Mouse (Mus musculus) heart, embryonic 14.5 days (tissue): ENCODE data around the gene Tnpo1. TPM values are rescaled to one million over a fixed set of nuclear protein-coding genes. Genes with fewer than 3 reads are reported as not detected.

Source experiments
- ATAC-seq: fragments of 200-750 bp; cut with Nextera tagmentation; 2 replicates; pipeline ENCODE4 v1.8.0; 2017; ENCODE audit warnings: low read depth, moderate TSS enrichment; ENCODE audit not compliant: insufficient number of reproducible peaks, insufficient read depth, low FRiP score
- H3K27ac ChIP-seq, 2 experiments: fragments of 200-500 bp in 1 of 2; fragments of 300-500 bp in 1 of 2; sonication (generic) in 1 of 2; replicated peaks in 1 of 2; 2 replicates each; pipeline ENCODE4 v1.5.1; 2012 to 2014; ENCODE audit warnings: low read depth in 2 of 2, low read length in 2 of 2, control low read depth in 1 of 2, mild to moderate bottlenecking in 1 of 2, mixed read lengths in 1 of 2; ENCODE audit not compliant: control insufficient read depth in 1 of 2, insufficient read depth in 1 of 2
- H3K27me3 ChIP-seq: fragments of 300-500 bp; sonication (generic); 2 replicates; pipeline ENCODE4 v1.6.1; 2014; ENCODE audit warnings: mild to moderate bottlenecking, low read length, control low read depth; ENCODE audit not compliant: control insufficient read depth, insufficient read depth
- H3K36me3 ChIP-seq: fragments of 300-500 bp; sonication (generic); 2 replicates; pipeline ENCODE4 v1.6.1; 2014; ENCODE audit warnings: mild to moderate bottlenecking, control low read depth, low read length, mixed read lengths; ENCODE audit not compliant: control insufficient read depth, insufficient read depth
- H3K4me1 ChIP-seq, 2 experiments: fragments of 200-500 bp in 1 of 2; fragments of 300-500 bp in 1 of 2; sonication (generic) in 1 of 2; 2 replicates each; pipeline ENCODE4 v1.6.1; 2012 to 2014; ENCODE audit warnings: low read length in 2 of 2, control low read depth in 1 of 2, mixed read lengths in 1 of 2; ENCODE audit not compliant: control insufficient read depth in 2 of 2, insufficient read depth in 2 of 2
- H3K4me2 ChIP-seq: fragments of 300-500 bp; sonication (generic); 2 replicates; pipeline ENCODE4 v1.6.1; 2014; ENCODE audit warnings: mild to moderate bottlenecking, low read length
- H3K4me3 ChIP-seq, 2 experiments: fragments of 200-500 bp in 1 of 2; fragments of 300-500 bp in 1 of 2; sonication (generic) in 1 of 2; 2 replicates each; pipeline ENCODE4 v1.5.1; 2012 to 2014; ENCODE audit warnings: low read length in 2 of 2, mild to moderate bottlenecking in 2 of 2, control low read depth in 1 of 2, low read depth in 1 of 2, moderate library complexity in 1 of 2; ENCODE audit not compliant: control insufficient read depth in 1 of 2, insufficient read depth in 1 of 2
- H3K9ac ChIP-seq: fragments of 300-500 bp; sonication (generic); 2 replicates; pipeline ENCODE4 v1.6.1; 2014; ENCODE audit warnings: mild to moderate bottlenecking, low read length
- H3K9me3 ChIP-seq: fragments of 300-500 bp; sonication (generic); 2 replicates; pipeline ENCODE4 v1.6.1; 2016; ENCODE audit warnings: low read length, control low read depth; ENCODE audit not compliant: control insufficient read depth
- WGBS: fragments of 180-500 bp; shearing (Covaris S2); extraction: QIAGEN DNeasy Blood & Tissue Kit; methylation state at CpG from one replicate; pipeline ENCODE4 v1.1.7; 2014; 5-methylcytosine and 5-hydroxymethylcytosine counted together
- polyA plus RNA-seq: library from polyadenylated mRNA; unstranded; fragments of >200 nt; fragmentation: Nextera tagmentation; extraction: Ambion mirVana; gene quantifications from 2 replicates; pipeline ENCODE4 v1.2.1, GENCODE M21; 2014

Gene Tnpo1
- polyA plus RNA-seq, 1 experiment from 2014 or later = 39.6 TPM

DNA sequence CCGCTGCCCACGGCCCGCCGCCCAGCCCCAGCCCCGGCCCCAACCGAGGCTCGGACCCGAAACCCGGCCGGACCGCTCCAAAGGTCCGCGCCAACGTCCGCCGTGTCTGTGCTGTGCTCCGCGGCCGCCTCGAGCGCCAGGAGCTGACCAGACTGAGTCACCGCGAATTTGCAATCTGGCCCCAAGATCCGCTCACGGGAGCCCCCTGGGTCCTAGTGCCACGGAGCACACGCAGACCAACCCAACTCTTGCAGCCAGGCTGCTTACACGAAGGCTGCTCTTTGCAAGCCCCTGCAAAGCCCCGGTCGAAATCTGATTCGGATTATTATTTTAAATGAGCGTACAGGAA, 35.3 kb downstream of the Tnpo1 start:
- Histone ChIP-seq H3K27ac (peak overlapping the region; percentile 78 to 97), H3K4me1 (peaks cover 4 to 34% of the 10 kb centered on the region in 2 experiments), H3K36me3 (peaks cover 30% of the 10 kb centered on the region), H3K4me3 (peak overlapping the region; percentile 74 to 83), H3K4me2 (peak overlapping the region; percentile 85), H3K9ac (peak overlapping the region; percentile 94), H3K9me3 (no peaks in the 10 kb centered on the region), H3K27me3 (no peaks in the 10 kb centered on the region)
- WGBS = under 1% methylated on average over 32 of the region's 32 CpGs
- ATAC-seq = peak; percentile 91

DNA sequence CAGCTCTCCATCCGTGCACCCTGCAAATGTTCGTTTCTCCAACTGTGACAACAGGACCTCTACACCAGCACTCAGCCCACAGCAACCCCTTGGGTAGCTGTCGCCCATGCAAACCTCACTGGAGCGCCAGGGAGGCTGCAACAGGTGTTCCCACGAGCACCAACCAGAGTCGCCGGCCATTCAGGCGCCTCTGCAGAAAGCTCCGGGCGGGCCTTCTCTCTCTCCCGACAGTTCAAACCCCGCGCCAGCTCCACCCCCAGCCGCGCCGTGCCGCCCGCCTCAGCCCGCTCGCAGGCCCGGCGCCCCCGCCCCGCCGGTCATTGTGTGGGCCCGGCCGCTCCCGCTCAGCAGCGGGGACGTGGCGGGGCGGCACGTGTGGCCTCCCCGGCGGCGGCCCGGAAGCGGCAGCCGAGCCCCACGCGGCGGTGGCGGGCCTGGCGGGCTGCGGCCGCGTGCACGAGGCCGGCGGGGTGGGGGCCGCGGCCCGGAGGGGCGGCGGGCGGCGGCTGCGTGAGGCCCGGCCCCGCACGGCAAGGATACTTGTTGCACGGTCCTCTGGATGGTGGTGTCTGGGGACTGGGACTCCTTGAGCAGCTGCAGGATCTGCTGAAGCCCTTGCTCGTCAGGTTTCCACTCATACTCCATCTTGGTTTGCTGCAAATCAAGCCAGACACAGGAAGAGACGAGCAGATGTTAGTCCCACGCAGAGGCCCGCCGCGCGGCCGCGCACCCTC, 35.9 kb downstream of the Tnpo1 start:
- WGBS = under 1% methylated on average over 71 of the region's 71 CpGs
- peak overlapping the region; percentile 78 to 97 for H3K27ac ChIP-seq
- H3K9ac ChIP-seq = peak overlapping the region; percentile 94
- no peaks in the 10 kb centered on the region for H3K27me3 ChIP-seq
- H3K4me3 ChIP-seq = peak overlapping the region; percentile 74 to 83
- ATAC-seq = peak; percentile 85
- H3K4me2 ChIP-seq = peak overlapping the region; percentile 85
- peaks cover 4 to 34% of the 10 kb centered on the region in 2 experiments for H3K4me1 ChIP-seq
- no peaks in the 10 kb centered on the region for H3K9me3 ChIP-seq
- peaks cover 35% of the 10 kb centered on the region for H3K36me3 ChIP-seq

GRCm38 (mm10) chr13:98889211-98889610, 37.0 kb downstream of the Tnpo1 start:
- 88% methylated on average over 11 of the region's 12 CpGs for WGBS
- peak overlapping the region; percentile 30; the same call in 1 of the 2 replicates for H3K9ac ChIP-seq
- no peak for ATAC-seq
- H3K4me2 ChIP-seq = peak overlapping the region; percentile 85
- peak overlapping the region in 1 of 2 experiments; percentile 83; a peak in 1 of 4 replicates for H3K4me3 ChIP-seq
- H3K4me1 ChIP-seq = peaks cover 4 to 33% of the 10 kb centered on the region in 2 experiments
- H3K27me3 ChIP-seq = no peaks in the 10 kb centered on the region
- no peak overlapping the region for H3K27ac ChIP-seq
- no peaks in the 10 kb centered on the region for H3K9me3 ChIP-seq
- peaks cover 44% of the 10 kb centered on the region for H3K36me3 ChIP-seq

DNA sequence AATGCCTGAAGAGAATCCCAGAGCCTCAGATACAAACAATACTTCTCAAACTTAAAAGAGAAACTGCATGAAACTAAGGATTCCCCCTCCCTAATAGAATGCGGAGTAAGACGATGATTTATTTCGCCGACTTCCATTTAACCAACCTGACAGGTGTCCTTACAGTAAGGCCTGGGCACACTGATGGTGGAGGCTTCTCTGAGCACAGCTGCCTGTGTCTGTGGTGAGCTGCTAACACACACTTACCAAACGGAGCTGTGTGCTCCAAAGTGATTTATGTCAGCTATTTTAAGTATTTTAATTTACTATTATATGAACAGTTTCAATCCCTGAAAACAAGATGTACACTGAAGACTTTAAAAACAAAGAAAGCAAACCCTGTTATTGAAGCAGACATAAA, 42.4 kb downstream of the Tnpo1 start:
- H3K27ac ChIP-seq = no peak overlapping the region
- WGBS = 89% methylated on average over 5 of the region's 5 CpGs
- H3K4me2 ChIP-seq = no peak overlapping the region
- H3K4me1 ChIP-seq = no peaks in the 10 kb centered on the region
- H3K4me3 ChIP-seq = no peak overlapping the region
- no peak overlapping the region for H3K9ac ChIP-seq
- H3K36me3 ChIP-seq = peaks cover 96% of the 10 kb centered on the region
- no peaks in the 10 kb centered on the region for H3K27me3 ChIP-seq
- no peaks in the 10 kb centered on the region for H3K9me3 ChIP-seq
- no peak for ATAC-seq

GRCm38 (mm10) chr13:98881991-98882390, 44.2 kb downstream of the Tnpo1 start:
- H3K9me3 ChIP-seq = no peaks in the 10 kb centered on the region
- no peak for ATAC-seq

DNA sequence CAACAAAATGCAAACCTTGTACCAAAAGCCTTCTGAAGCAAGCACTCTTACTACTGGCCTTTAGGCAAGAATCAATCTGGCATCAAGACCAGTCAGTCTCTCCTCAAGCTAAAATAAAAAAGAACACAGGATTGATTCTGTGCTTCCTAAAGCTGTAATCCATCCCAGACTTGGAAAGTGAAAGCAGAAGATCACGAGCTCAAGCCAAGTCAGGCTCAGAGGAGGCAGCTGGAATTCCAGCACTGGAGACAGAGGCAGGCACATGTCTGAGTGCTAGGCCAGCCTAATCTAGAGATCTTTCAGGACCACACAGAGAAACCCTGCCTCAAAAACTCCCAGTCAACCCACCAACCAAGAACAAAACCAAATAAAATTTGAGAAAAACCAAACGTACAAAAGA, 45.8 kb downstream of the Tnpo1 start:
- H3K27ac ChIP-seq = no peak overlapping the region
- H3K36me3 ChIP-seq = peaks cover 89% of the 10 kb centered on the region
- H3K4me3 ChIP-seq = no peak overlapping the region
- no peaks in the 10 kb centered on the region for H3K4me1 ChIP-seq
- H3K4me2 ChIP-seq = no peak overlapping the region
- no peaks in the 10 kb centered on the region for H3K27me3 ChIP-seq
- no peak for ATAC-seq
- WGBS = 37% methylated on average over 2 of the region's 2 CpGs
- H3K9me3 ChIP-seq = no peaks in the 10 kb centered on the region
- no peak overlapping the region for H3K9ac ChIP-seq

More at GRCm38 (mm10) chr13:98881991-98882390, 44.2 kb downstream of the Tnpo1 start:
- no peak overlapping the region for H3K4me3 ChIP-seq
- H3K36me3 ChIP-seq = peaks cover 97% of the 10 kb centered on the region
- no peak overlapping the region for H3K4me2 ChIP-seq
- WGBS = 83% methylated on average over 1 of the region's 1 CpGs
- no peak overlapping the region for H3K27ac ChIP-seq
- no peak overlapping the region for H3K9ac ChIP-seq
- no peaks in the 10 kb centered on the region for H3K27me3 ChIP-seq
- no peaks in the 10 kb centered on the region for H3K4me1 ChIP-seq

DNA sequence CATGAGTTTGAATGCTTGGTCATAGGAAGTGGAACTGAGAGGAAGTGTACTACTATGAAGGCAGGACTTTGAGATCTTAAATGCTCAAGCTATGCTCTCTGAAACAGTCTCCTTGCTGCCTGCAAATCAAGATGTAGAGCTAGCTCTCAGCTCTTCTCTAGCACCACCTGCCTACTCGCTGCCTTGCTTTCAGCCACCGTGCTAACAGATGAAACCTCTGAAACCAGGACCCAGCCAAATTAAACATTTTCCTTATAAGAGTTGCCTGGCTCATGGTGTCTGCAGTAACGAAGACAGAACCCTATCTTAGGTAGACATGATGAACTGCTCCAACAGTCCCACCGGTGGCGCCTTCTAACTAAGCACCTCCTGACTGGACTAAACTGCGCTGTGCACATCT, 46.8 kb downstream of the Tnpo1 start:
- Histone ChIP-seq H3K36me3 (peaks cover 91% of the 10 kb centered on the region), H3K9ac (no peak overlapping the region), H3K9me3 (no peaks in the 10 kb centered on the region), H3K27me3 (no peaks in the 10 kb centered on the region), H3K27ac (no peak overlapping the region), H3K4me2 (no peak overlapping the region), H3K4me1 (no peaks in the 10 kb centered on the region), H3K4me3 (no peak overlapping the region)
- 95% methylated on average over 6 of the region's 6 CpGs for WGBS
- no peak for ATAC-seq

- H3K4me2 ChIP-seq = no peak overlapping the region
- no peak overlapping the region for H3K9ac ChIP-seq
- WGBS = 91% methylated on average over 2 of the region's 2 CpGs
- no peak overlapping the region for H3K27ac ChIP-seq
- H3K4me1 ChIP-seq = no peaks in the 10 kb centered on the region
- H3K9me3 ChIP-seq = no peaks in the 10 kb centered on the region
- H3K4me3 ChIP-seq = no peak overlapping the region
- peaks cover 90% of the 10 kb centered on the region for H3K36me3 ChIP-seq
- H3K27me3 ChIP-seq = no peaks in the 10 kb centered on the region
- ATAC-seq = no peak
Measured at GRCm38 (mm10) chr13:98877165-98877564, 49.0 kb downstream of the Tnpo1 start.
